16 mouse cellular contexts compared by ENCODE assay signal in the genomic region with DNA sequence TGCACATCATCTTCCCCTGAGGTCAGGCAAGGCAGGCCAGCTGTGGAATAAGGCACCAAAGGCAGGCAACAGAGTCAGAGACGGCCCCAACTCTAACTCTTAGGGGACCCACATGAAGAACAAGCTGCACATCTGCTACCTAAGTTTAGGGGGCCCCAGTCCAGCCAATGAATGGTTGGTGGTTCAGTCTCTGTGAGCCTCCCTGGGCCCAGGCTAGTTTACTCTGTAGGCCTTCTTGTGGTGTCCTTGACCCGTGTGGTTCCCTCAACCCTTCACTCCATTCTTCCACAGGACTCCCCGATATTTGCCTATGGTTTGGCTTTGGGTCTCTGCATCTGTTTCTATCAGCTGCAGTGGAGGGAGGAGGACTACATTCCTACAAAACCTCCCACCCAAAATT. TPM values are rescaled to one million over a fixed set of nuclear protein-coding genes. Genes with fewer than 3 reads are reported as not detected.
"Had no signal": no experiment of that assay in that cellular context is flagged by ENCODE, and none has a peak within 500 bp of the region (broad histone marks: within the 10 kb centered on the region; RNA-seq: fewer than 3 reads in every experiment).

No protein-coding gene starts in this region.

- H3K27ac ChIP-seq: intestine, embryonic 15.5 days; kidney, embryonic 15.5 days; left cerebral cortex, adult 2 months; macrophage; stomach, postnatal 0 days had no signal

- ATAC-seq: intestine, embryonic 15.5 days; lung, postnatal 0 days had no signal

- H3K4me3 ChIP-seq: intestine, embryonic 15.5 days; kidney, embryonic 15.5 days; left cerebral cortex, adult 2 months; megakaryocyte, embryonic 14.5 days had no signal

- H3K4me2 ChIP-seq: intestine, embryonic 15.5 days; kidney, embryonic 15.5 days; midbrain, embryonic 11.5 days had no signal

- H3K36me3 ChIP-seq: intestine, embryonic 15.5 days; kidney, embryonic 15.5 days had no signal

- H3K9ac ChIP-seq: intestine, embryonic 15.5 days; kidney, embryonic 15.5 days had no signal

- DNase-seq: kidney, adult 11 months; kidney, postnatal 10 days; layer of hippocampus, postnatal 36 days; lung, adult 2 months; midbrain, embryonic 14.5 days; thymus, adult 2 months; thymus, postnatal 14 days; thymus, postnatal 4 days had no signal

- H3K27me3 ChIP-seq: intestine, embryonic 15.5 days; kidney, embryonic 15.5 days; megakaryocyte, embryonic 14.5 days had no signal

- H3K9me3 ChIP-seq: intestine, embryonic 15.5 days; kidney, embryonic 15.5 days; megakaryocyte, embryonic 14.5 days had no signal

- H3K4me1 ChIP-seq: intestine, embryonic 15.5 days; kidney, embryonic 15.5 days had no signal

RNA-seq across cellular contexts. Expression of a gene that starts 40.1 kb away (rescaled TPM):
- polyA plus RNA-seq: macrophage had no signal
